Mouse (Mus musculus): ENCODE measurements around the gene Ptges.

DNA sequence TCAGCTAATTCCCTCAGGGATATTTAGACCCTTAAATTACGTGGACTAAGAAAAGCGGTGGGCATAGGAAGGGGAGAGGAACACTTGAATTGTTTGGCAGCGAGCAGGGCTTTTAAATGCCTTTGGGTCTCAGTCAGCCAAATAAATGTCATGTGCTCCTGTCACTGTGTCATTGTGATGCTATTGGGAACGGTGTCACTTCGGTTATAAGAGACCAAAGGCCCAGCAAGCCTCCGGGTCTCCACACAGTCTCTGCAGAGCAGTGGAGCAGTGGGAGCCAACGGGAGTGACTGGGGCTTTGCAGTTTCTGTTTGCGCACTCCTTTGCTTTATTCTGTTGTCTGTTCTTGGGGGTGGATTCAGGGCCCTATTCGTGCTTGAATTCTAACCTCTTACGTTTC, 55.2 kb downstream of the Ptges start:
- TF ChIP-seq TAL1 (IDR thresholded peaks at IDR 0.05; ENCODE audit: low read length) = no peak
- no peak for TF ChIP-seq GATA1 (IDR thresholded peaks at IDR 0.05; ENCODE audit: low read length)

Data from erythroblast, embryonic 14.5 days (primary cell).